Mouse (Mus musculus): ENCODE results near the gene Tmem190. TPM values are rescaled to one million over a fixed set of nuclear protein-coding genes. Genes with fewer than 3 reads are reported as not detected.
"Not testable (repeated sequence)": the region's sequence is repeated elsewhere in the genome, so short reads cannot be mapped to it uniquely, and the experiment has no call there.

The Tmem190 gene
- polyA plus RNA-seq, 1 experiment from 2014 or later = 0.46 TPM

GRCm38 (mm10) chr7:4795767-4796433 is 13.2 kb downstream of the Tmem190 start:
- Histone ChIP-seq H3K36me3 (peaks cover 49% of the 10 kb centered on the region), H3K4me1 (peaks cover 34% of the 10 kb centered on the region), H3K9ac (no peak overlapping the region), H3K9me3 (replicated peaks) (no peaks in the 10 kb centered on the region), H3K4me2 (no peak overlapping the region), H3K4me3 (no peak overlapping the region), H3K27me3 (replicated peaks) (no peaks in the 10 kb centered on the region), H3K27ac (peak overlapping the region; percentile 52)
- WGBS (ENCODE audit: insufficient replicate concordance) = 61% methylated on average over 7 of the region's 7 CpGs
- ATAC-seq = no peak

- H3K4me1 ChIP-seq = peaks cover 15% of the 10 kb centered on the region
- H3K4me3 ChIP-seq = no peak overlapping the region
- no peaks in the 10 kb centered on the region for H3K27me3 ChIP-seq (replicated peaks)
- no peak overlapping the region for H3K9ac ChIP-seq
- no peak overlapping the region for H3K27ac ChIP-seq
- no peak overlapping the region for H3K4me2 ChIP-seq
- H3K9me3 ChIP-seq (replicated peaks) = no peaks in the 10 kb centered on the region
- peaks cover 60% of the 10 kb centered on the region for H3K36me3 ChIP-seq
- no peak for ATAC-seq
These were observed 19.5 kb downstream of the Tmem190 start for GRCm38 (mm10) chr7:4802247-4802646.

- H3K4me3 ChIP-seq = no peak overlapping the region
- no peaks in the 10 kb centered on the region for H3K27me3 ChIP-seq (replicated peaks)
- 57% methylated on average over 7 of the region's 7 CpGs for WGBS (ENCODE audit: insufficient replicate concordance)
- H3K4me1 ChIP-seq = peaks cover 51% of the 10 kb centered on the region
- H3K4me2 ChIP-seq = peak overlapping the region; percentile 28
- peak overlapping the region; percentile 88 for H3K27ac ChIP-seq
- peak; percentile 87 for ATAC-seq
- H3K9me3 ChIP-seq (replicated peaks) = no peaks in the 10 kb centered on the region
- peaks cover 85% of the 10 kb centered on the region for H3K36me3 ChIP-seq
- no peak overlapping the region for H3K9ac ChIP-seq
These were observed 24.0 kb downstream of the Tmem190 start for GRCm38 (mm10) chr7:4806716-4807115.

GRCm38 (mm10) chr7:4811131-4811530 is 28.4 kb downstream of the Tmem190 start:
- Histone ChIP-seq H3K4me2 (peak overlapping the region; percentile 78), H3K4me3 (peak overlapping the region; percentile 90), H3K4me1 (peaks cover 56% of the 10 kb centered on the region), H3K9ac (peak overlapping the region; percentile 98), H3K27ac (peak overlapping the region; percentile 89), H3K36me3 (peaks cover 52% of the 10 kb centered on the region)
- H3K9me3 ChIP-seq (replicated peaks); ATAC-seq; H3K27me3 ChIP-seq (replicated peaks): not testable (repeated sequence)
- 17% methylated on average over 10 of the region's 10 CpGs for WGBS (ENCODE audit: insufficient replicate concordance)

- H3K9ac ChIP-seq = peak overlapping the region; percentile 98
- no peaks in the 10 kb centered on the region for H3K9me3 ChIP-seq (replicated peaks)
- H3K4me2 ChIP-seq = peak overlapping the region; percentile 78
- peak overlapping the region; percentile 90 for H3K4me3 ChIP-seq
- H3K27ac ChIP-seq = peak overlapping the region; percentile 89
- H3K27me3 ChIP-seq (replicated peaks) = no peaks in the 10 kb centered on the region
- peaks cover 44% of the 10 kb centered on the region for H3K36me3 ChIP-seq
- ATAC-seq = no peak; the same call in 1 of the 2 replicates
- peaks cover 49% of the 10 kb centered on the region for H3K4me1 ChIP-seq
- WGBS (ENCODE audit: insufficient replicate concordance) = under 1% methylated on average over 28 of the region's 36 CpGs
These were observed 29.1 kb downstream of the Tmem190 start for GRCm38 (mm10) chr7:4811842-4812302.

- no peaks in the 10 kb centered on the region for H3K9me3 ChIP-seq (replicated peaks)
- H3K9ac ChIP-seq = peak within 1 kb of the TSS; percentile 98
- peak within 1 kb of the TSS; percentile 89 for H3K27ac ChIP-seq
- 0 out of 2 replicates have a peak, but pooled peaks cover 4% of the 10 kb centered on the region for H3K27me3 ChIP-seq (replicated peaks)
- peak within 1 kb of the TSS; percentile 90 for H3K4me3 ChIP-seq
- under 1% methylated on average over 62 of the region's 62 CpGs for WGBS (ENCODE audit: insufficient replicate concordance)
- ATAC-seq = peak; percentile 98
- peaks cover 42% of the 10 kb centered on the region for H3K4me1 ChIP-seq
- H3K36me3 ChIP-seq = peaks cover 38% of the 10 kb centered on the region
- H3K4me2 ChIP-seq = peak within 1 kb of the TSS; percentile 78
These were observed 29.8 kb downstream of the Tmem190 start, which contains the start of gene Ube2s for GRCm38 (mm10) chr7:4812303-4813104. Gene Ube2s (minus strand): TSS chr7:4812590.

- peaks cover 37% of the 10 kb centered on the region for H3K4me1 ChIP-seq
- peaks cover 33% of the 10 kb centered on the region for H3K36me3 ChIP-seq
- H3K27me3 ChIP-seq (replicated peaks) = 0 out of 2 replicates have a peak, but pooled peaks cover 4% of the 10 kb centered on the region
- peak overlapping the region; percentile 78 for H3K4me2 ChIP-seq
- H3K9me3 ChIP-seq (replicated peaks) = no peaks in the 10 kb centered on the region
- peak overlapping the region; percentile 90 for H3K4me3 ChIP-seq
- peak overlapping the region; percentile 77 for H3K9ac ChIP-seq
- no peak; the same call in 1 of the 2 replicates for ATAC-seq
- WGBS (ENCODE audit: insufficient replicate concordance) = 15% methylated on average over 8 of the region's 8 CpGs
- H3K27ac ChIP-seq = peak overlapping the region; percentile 89
These were observed 30.5 kb downstream of the Tmem190 start for GRCm38 (mm10) chr7:4813105-4813791.

- Histone ChIP-seq H3K4me3 (no peak overlapping the region), H3K9ac (no peak overlapping the region), H3K4me1 (peaks cover 7% of the 10 kb centered on the region), H3K36me3 (no peaks in the 10 kb centered on the region; the same call in 1 of the 2 replicates), H3K27ac (no peak overlapping the region), H3K27me3 (replicated peaks) (peaks cover 11% of the 10 kb centered on the region), H3K9me3 (replicated peaks) (no peaks in the 10 kb centered on the region), H3K4me2 (no peak overlapping the region)
- no peak for ATAC-seq
These were observed 33.8 kb downstream of the Tmem190 start for GRCm38 (mm10) chr7:4816559-4816958.

GRCm38 (mm10) chr7:4820925-4821324 is 38.2 kb downstream of the Tmem190 start:
- peaks cover 23% of the 10 kb centered on the region for H3K27me3 ChIP-seq (replicated peaks)
- 74% methylated on average over 7 of the region's 7 CpGs for WGBS (ENCODE audit: insufficient replicate concordance)
- H3K4me3 ChIP-seq; H3K4me1 ChIP-seq; H3K4me2 ChIP-seq; H3K36me3 ChIP-seq; ATAC-seq; H3K9me3 ChIP-seq (replicated peaks); H3K27ac ChIP-seq; H3K9ac ChIP-seq: not testable (repeated sequence)

GRCm38 (mm10) chr7:4821690-4822089 is 39.0 kb downstream of the Tmem190 start:
- Histone ChIP-seq H3K36me3 (no peaks in the 10 kb centered on the region), H3K9me3 (replicated peaks) (no peaks in the 10 kb centered on the region), H3K4me3 (no peak overlapping the region), H3K4me2 (no peak overlapping the region), H3K9ac (no peak overlapping the region), H3K27ac (no peak overlapping the region), H3K27me3 (replicated peaks) (peaks cover 30% of the 10 kb centered on the region), H3K4me1 (peaks cover 8% of the 10 kb centered on the region)
- ATAC-seq = no peak
- 75% methylated on average over 4 of the region's 4 CpGs for WGBS (ENCODE audit: insufficient replicate concordance)

GRCm38 (mm10) chr7:4822162-4822907 is 39.6 kb downstream of the Tmem190 start:
- 60% methylated on average over 6 of the region's 6 CpGs for WGBS (ENCODE audit: insufficient replicate concordance)
- H3K4me2 ChIP-seq = no peak overlapping the region
- no peak overlapping the region for H3K27ac ChIP-seq
- peaks cover 29% of the 10 kb centered on the region for H3K27me3 ChIP-seq (replicated peaks)
- no peak for ATAC-seq
- peaks cover 8% of the 10 kb centered on the region for H3K4me1 ChIP-seq
- no peaks in the 10 kb centered on the region for H3K9me3 ChIP-seq (replicated peaks)
- no peaks in the 10 kb centered on the region for H3K36me3 ChIP-seq
- no peak overlapping the region for H3K9ac ChIP-seq
- H3K4me3 ChIP-seq = no peak overlapping the region
